Mouse (Mus musculus): ENCODE data around the gene Gp9. TPM values are rescaled to one million over a fixed set of nuclear protein-coding genes. Genes with fewer than 3 reads are reported as not detected.

Gene Gp9
- total RNA-seq, 2 experiments from 2014 or later = 0.98 to 1.2 TPM

- TF ChIP-seq CTCF (conservative IDR thresholded peaks at IDR 0.05) = no peak
- DNase-seq (ENCODE audit: low spot score in 2 of 2) = peak; percentile 9 to 31
- Histone ChIP-seq H3K4me3 (peak overlapping the region; percentile 86), H3K27ac (peak overlapping the region; percentile 91)
Observed at GRCm38 (mm10) chr6:87810713-87811669, 33.1 kb downstream of the Gp9 start.

GRCm38 (mm10) chr6:87811675-87812338, 33.9 kb downstream of the Gp9 start, which contains the start of gene Rab43:
TSS of gene Rab43 (minus strand) at chr6:87812164.
- DNase-seq (ENCODE audit: low spot score in 2 of 2) = peak; percentile 86 to 91
- TF ChIP-seq CTCF (conservative IDR thresholded peaks at IDR 0.05) = peak; percentile 56
- Histone ChIP-seq H3K27ac (peak within 1 kb of the TSS; percentile 91), H3K4me3 (peak within 1 kb of the TSS; percentile 86)

- DNase-seq (ENCODE audit: low spot score in 2 of 2) = no peak
- Histone ChIP-seq H3K27ac (peak overlapping the region; percentile 91; the same call in 1 of the 2 replicates), H3K4me3 (peak overlapping the region; percentile 86; the same call in 1 of the 2 replicates)
- TF ChIP-seq CTCF (conservative IDR thresholded peaks at IDR 0.05) = no peak
Observed at GRCm38 (mm10) chr6:87812656-87813055, 34.8 kb downstream of the Gp9 start.

- DNase-seq (ENCODE audit: low spot score in 2 of 2) = no peak
- no peak overlapping the region for H3K4me3 ChIP-seq
- no peak overlapping the region for H3K27ac ChIP-seq
- no peak for TF ChIP-seq CTCF (conservative IDR thresholded peaks at IDR 0.05)
Observed at GRCm38 (mm10) chr6:87814486-87814885, 36.6 kb downstream of the Gp9 start.

- Histone ChIP-seq H3K4me3 (no peak overlapping the region), H3K27ac (no peak overlapping the region)
- no peak for TF ChIP-seq CTCF (conservative IDR thresholded peaks at IDR 0.05)
- no peak for DNase-seq (ENCODE audit: low spot score in 2 of 2)
Observed at GRCm38 (mm10) chr6:87820366-87820765, 42.5 kb downstream of the Gp9 start.

Other genes starting within 250 kb of the Gp9 start
- gene Arhgap25, start 244.8 kb upstream of the Gp9 start, total RNA-seq (2021) = 1 to 10 TPM; 2.5 to 2.9 TPM
- under 1 TPM; 0.08 to 0.17 TPM for gene Prokr1, start 187.3 kb upstream of the Gp9 start, total RNA-seq (2021)
- 1 to 10 TPM; 6.9 to 7.9 TPM for gene Aplf, start 105.9 kb upstream of the Gp9 start, total RNA-seq (2021)
- gene Efcc1, start 47.2 kb upstream of the Gp9 start, total RNA-seq (2021) = 1 to 10 TPM; 3.7 to 4.3 TPM
- 10 to 100 TPM; 10.7 to 15.5 TPM for gene Rab43, start 34.1 kb downstream of the Gp9 start, total RNA-seq (2021)
- 1 to 10 TPM; 3.7 to 4.4 TPM for gene Gm45140, start 57.7 kb downstream of the Gp9 start, total RNA-seq (2021)
- 10 to 100 TPM; 25.1 to 29.3 TPM for gene Isy1, start 60.7 kb downstream of the Gp9 start, total RNA-seq (2021)
- 100 to 1,000 TPM; 255 to 275 TPM for gene Cnbp, start 73.0 kb downstream of the Gp9 start, total RNA-seq (2021)
- 100 to 1,000 TPM; 258 to 266 TPM for gene Copg1, start 109.7 kb downstream of the Gp9 start, total RNA-seq (2021)
- gene Hmces, start 135.9 kb downstream of the Gp9 start, total RNA-seq (2021) = 10 to 100 TPM; 23.0 to 27.3 TPM
- 10 to 100 TPM; 65.7 to 68.1 TPM for gene H1fx, start 203.6 kb downstream of the Gp9 start, total RNA-seq (2021)